Mouse (Mus musculus) embryonic facial prominence, embryonic 14.5 days (tissue): ENCODE measurements around the gene Gsk3b. TPM values are rescaled to one million over a fixed set of nuclear protein-coding genes. Genes with fewer than 3 reads are reported as not detected.
A peak's percentile ranks its signal among the peaks of the same experiment; 100 is the strongest.

Source experiments
- ATAC-seq: fragments of 200-750 bp; cut with Nextera tagmentation; 2 replicates; pipeline ENCODE4 v1.8.0; 2017; ENCODE audit warnings: low read depth, moderate number of reproducible peaks, moderate TSS enrichment
- DNase-seq: peaks from one replicate; pipeline ENCODE4 v3.0.0-alpha.2; 2015; ENCODE audit warnings: low spot score
- H3K27ac ChIP-seq: fragments of 300-500 bp; sonication (generic); replicated peaks from 2 replicates; pipeline ENCODE4 v1.5.1; 2014; ENCODE audit warnings: low read depth, mild to moderate bottlenecking, low read length, moderate library complexity
- H3K27me3 ChIP-seq: fragments of 300-500 bp; sonication (generic); replicated peaks from 2 replicates; pipeline ENCODE4 v1.6.1; 2014; ENCODE audit warnings: low read length; ENCODE audit not compliant: control insufficient read depth, insufficient read depth
- H3K36me3 ChIP-seq: fragments of 300-500 bp; sonication (generic); 2 replicates; pipeline ENCODE4 v1.6.1; 2014; ENCODE audit warnings: low read length, mixed read lengths; ENCODE audit not compliant: control insufficient read depth, insufficient read depth
- H3K4me1 ChIP-seq: fragments of 300-500 bp; sonication (generic); 2 replicates; pipeline ENCODE4 v1.6.1; 2014; ENCODE audit warnings: antibody characterized with exemption, low read length; ENCODE audit not compliant: control insufficient read depth, insufficient read depth
- H3K4me2 ChIP-seq: fragments of 300-500 bp; sonication (generic); 2 replicates; pipeline ENCODE4 v1.6.1; 2014; ENCODE audit warnings: low read depth, mild to moderate bottlenecking, low read length, moderate library complexity, mixed read lengths
- H3K4me3 ChIP-seq: fragments of 300-500 bp; sonication (generic); 2 replicates; pipeline ENCODE4 v1.5.1; 2014; ENCODE audit warnings: low read depth, mild to moderate bottlenecking, low read length
- H3K9ac ChIP-seq: fragments of 300-500 bp; sonication (generic); 2 replicates; pipeline ENCODE4 v1.6.1; 2014; ENCODE audit warnings: low read depth, mild to moderate bottlenecking, low read length, moderate library complexity, mixed read lengths
- H3K9me3 ChIP-seq: fragments of 300-500 bp; sonication (generic); 2 replicates; pipeline ENCODE4 v1.6.1; 2016; ENCODE audit warnings: low read length; ENCODE audit not compliant: control insufficient read depth
- whole genome bisulfite sequencing: fragments of 180-500 bp; shearing (Covaris S2); extraction: QIAGEN DNeasy Blood & Tissue Kit; methylation state at CpG from one replicate; pipeline ENCODE4 v1.1.7; 2014; 5-methylcytosine and 5-hydroxymethylcytosine counted together
- polyA plus RNA-seq: library from polyadenylated mRNA; unstranded; fragments of >200 nt; fragmentation: Nextera tagmentation; extraction: Ambion mirVana; gene quantifications from 2 replicates; pipeline ENCODE4 v1.2.1, GENCODE M21; 2014

Gene Gsk3b
- polyA plus RNA-seq, 1 experiment from 2014 or later: 54.2 TPM

DNA sequence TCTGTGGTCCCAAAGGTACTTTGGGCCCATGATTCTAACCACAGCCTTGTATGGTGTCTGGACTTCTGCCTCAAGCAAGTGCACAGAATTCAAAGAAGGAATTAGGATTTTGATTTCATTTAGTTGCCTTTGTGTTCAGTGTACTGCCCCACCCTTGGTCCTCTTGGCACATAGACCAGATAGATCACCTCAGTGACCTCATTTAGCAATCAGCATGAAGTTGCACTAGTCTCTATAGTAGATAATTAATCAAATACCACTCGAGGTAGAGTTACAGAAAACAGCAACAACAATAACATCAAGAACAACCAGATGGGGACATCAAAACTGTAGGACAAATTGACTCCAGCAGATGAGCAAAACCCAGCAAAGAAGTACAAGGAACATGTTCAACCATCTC, 8.6 kb upstream of the Gsk3b start:
- DNase-seq: no peak
- Histone ChIP-seq H3K36me3 (no peaks in the 10 kb centered on the region), H3K9me3 (no peaks in the 10 kb centered on the region), H3K27me3 (no peaks in the 10 kb centered on the region), H3K4me2 (no peak overlapping the region), H3K9ac (no peak overlapping the region), H3K4me1 (no peaks in the 10 kb centered on the region), H3K4me3 (no peak overlapping the region), H3K27ac (no peak overlapping the region)
- no peak for ATAC-seq
- WGBS: 54% methylated on average over 1 of the region's 1 CpGs

GRCm38 (mm10) chr16:38087231-38087630, 1.6 kb upstream of the Gsk3b start:
- peak overlapping the region; percentile 93 for H3K4me3 ChIP-seq
- 23% methylated on average over 10 of the region's 10 CpGs for WGBS
- no peaks in the 10 kb centered on the region for H3K9me3 ChIP-seq
- H3K9ac ChIP-seq: peak overlapping the region; percentile 95
- ATAC-seq (no peak), DNase-seq (peak; percentile 30)
- H3K36me3 ChIP-seq: no peaks in the 10 kb centered on the region
- peak overlapping the region; percentile 79 for H3K4me2 ChIP-seq
- peaks cover 9% of the 10 kb centered on the region; the same call in 1 of the 2 replicates for H3K4me1 ChIP-seq
- H3K27ac ChIP-seq: peak overlapping the region; percentile 100
- H3K27me3 ChIP-seq: no peaks in the 10 kb centered on the region

DNA sequence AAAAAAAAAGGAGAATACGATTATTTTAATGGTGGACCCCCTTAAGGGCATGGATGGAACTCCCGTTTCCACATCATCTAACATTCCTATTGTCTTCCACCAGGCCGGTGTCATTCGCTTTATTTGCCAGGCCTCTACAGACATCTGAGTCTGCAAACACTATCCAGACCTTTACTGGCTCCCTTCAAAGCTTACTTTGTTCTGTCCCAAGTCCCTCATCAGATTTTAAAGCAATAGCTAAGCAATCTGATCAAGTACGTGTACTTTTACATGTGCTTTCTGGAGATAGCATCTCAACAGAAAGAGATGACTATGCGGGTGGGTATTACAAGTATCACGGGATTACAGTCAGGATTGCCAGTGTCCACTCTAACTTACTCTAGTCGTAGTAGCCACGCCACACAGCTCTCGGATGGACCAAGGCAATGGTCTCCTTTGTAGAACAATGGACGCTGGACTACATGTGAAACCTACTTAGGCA, 1.1 kb upstream of the Gsk3b start:
- H3K36me3 ChIP-seq: no peaks in the 10 kb centered on the region
- ATAC-seq: no peak
- no peaks in the 10 kb centered on the region for H3K9me3 ChIP-seq
- H3K4me3 ChIP-seq: peak overlapping the region; percentile 93
- peaks cover 9% of the 10 kb centered on the region; the same call in 1 of the 2 replicates for H3K4me1 ChIP-seq
- WGBS: 3% methylated on average over 11 of the region's 11 CpGs
- H3K27ac ChIP-seq: peak overlapping the region; percentile 100
- H3K9ac ChIP-seq: peak overlapping the region; percentile 95
- peak; percentile 56 for DNase-seq
- H3K27me3 ChIP-seq: no peaks in the 10 kb centered on the region
- peak overlapping the region; percentile 79 for H3K4me2 ChIP-seq

- no peaks in the 10 kb centered on the region for H3K36me3 ChIP-seq
- ATAC-seq (peak; percentile 11), DNase-seq (peak; percentile 92)
- peak overlapping the region; percentile 95 for H3K9ac ChIP-seq
- peak overlapping the region; percentile 79 for H3K4me2 ChIP-seq
- H3K9me3 ChIP-seq: no peaks in the 10 kb centered on the region
- H3K27ac ChIP-seq: peak overlapping the region; percentile 100
- peak overlapping the region; percentile 93 for H3K4me3 ChIP-seq
- WGBS: under 1% methylated on average over 28 of the region's 40 CpGs
- no peaks in the 10 kb centered on the region for H3K27me3 ChIP-seq
- peaks cover 12% of the 10 kb centered on the region; the same call in 1 of the 2 replicates for H3K4me1 ChIP-seq
Measured at GRCm38 (mm10) chr16:38088126-38088628, 624 bp upstream of the Gsk3b start.

- ATAC-seq: peak; percentile 5
- peak overlapping the region; percentile 100 for H3K27ac ChIP-seq
- DNase-seq: peak; percentile 88
- H3K4me2 ChIP-seq: peak overlapping the region; percentile 73
- no peaks in the 10 kb centered on the region for H3K9me3 ChIP-seq
- H3K36me3 ChIP-seq: 0 out of 2 replicates have a peak, but pooled peaks cover 5% of the 10 kb centered on the region
- H3K4me1 ChIP-seq: peaks cover 21% of the 10 kb centered on the region
- H3K4me3 ChIP-seq: peak overlapping the region; percentile 93
- H3K9ac ChIP-seq: peak overlapping the region; percentile 97
- under 1% methylated on average over 36 of the region's 76 CpGs for WGBS
- H3K27me3 ChIP-seq: no peaks in the 10 kb centered on the region
Measured at GRCm38 (mm10) chr16:38089447-38090170, 808 bp downstream of the Gsk3b start.

DNA sequence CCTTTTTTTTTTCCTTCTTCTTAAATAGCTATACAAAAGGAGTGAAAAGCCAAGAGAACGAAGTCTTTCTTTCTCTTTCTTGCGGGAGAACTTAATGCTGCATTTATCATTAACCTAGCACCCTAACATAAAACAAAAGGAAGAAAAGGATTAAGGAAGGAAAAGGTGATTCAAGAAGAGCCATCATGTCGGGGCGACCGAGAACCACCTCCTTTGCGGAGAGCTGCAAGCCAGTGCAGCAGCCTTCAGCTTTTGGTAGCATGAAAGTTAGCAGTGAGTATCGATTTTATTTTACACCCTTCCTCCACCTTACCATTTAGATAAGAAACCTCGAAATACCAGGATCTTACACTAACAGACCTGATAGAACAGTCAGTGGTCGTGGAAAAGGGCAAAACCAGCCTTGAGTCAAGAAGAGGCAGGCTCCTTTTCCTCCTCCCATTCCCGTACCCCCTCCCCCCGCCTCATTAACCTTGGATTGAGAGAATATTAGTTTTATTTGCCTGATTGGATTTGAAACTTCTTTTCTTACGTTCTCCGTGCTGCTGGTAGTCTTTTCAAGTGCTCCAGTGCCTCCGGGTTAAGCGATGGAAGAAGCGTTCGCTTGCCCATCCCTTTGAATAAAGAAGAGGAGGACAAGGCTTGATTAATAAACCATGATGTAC, 1.7 kb downstream of the Gsk3b start:
- ATAC-seq: no peak
- H3K4me3 ChIP-seq: peak overlapping the region; percentile 93

DNA sequence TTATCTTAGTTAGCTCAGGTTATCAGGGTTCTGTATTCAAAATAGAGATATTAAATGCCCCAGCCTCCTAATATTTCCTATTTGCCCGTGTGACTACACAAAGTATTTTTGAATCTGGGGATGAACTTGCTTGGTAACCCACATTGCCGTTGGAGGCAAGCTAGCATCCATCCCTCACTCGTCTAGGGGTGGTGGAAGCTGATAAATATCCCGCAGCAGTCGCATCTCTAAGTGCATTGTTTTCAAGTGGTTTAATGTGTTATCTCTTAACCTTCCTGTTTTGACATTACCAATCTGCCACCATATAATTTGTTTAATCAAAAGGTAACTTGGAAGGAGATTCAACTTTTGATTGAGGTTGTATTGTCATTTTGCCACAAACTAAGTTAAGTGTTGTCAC, 2.2 kb downstream of the Gsk3b start:
- ATAC-seq: no peak
- Histone ChIP-seq H3K36me3 (0 out of 2 replicates have a peak, but pooled peaks cover 6% of the 10 kb centered on the region), H3K4me3 (peak overlapping the region; percentile 93), H3K4me1 (peaks cover 29% of the 10 kb centered on the region), H3K27me3 (no peaks in the 10 kb centered on the region), H3K9ac (peak overlapping the region; percentile 97), H3K4me2 (peak overlapping the region; percentile 73), H3K9me3 (no peaks in the 10 kb centered on the region), H3K27ac (peak overlapping the region; percentile 100; the same call in 1 of the 2 replicates)
- 0% methylated on average over 5 of the region's 5 CpGs for WGBS
- DNase-seq: no peak

More for the DNA sequence above, 1.7 kb downstream of the Gsk3b start:
- H3K9ac ChIP-seq: peak overlapping the region; percentile 97
- H3K36me3 ChIP-seq: 0 out of 2 replicates have a peak, but pooled peaks cover 6% of the 10 kb centered on the region
- peak overlapping the region; percentile 73 for H3K4me2 ChIP-seq
- H3K27ac ChIP-seq: peak overlapping the region; percentile 100
- H3K4me1 ChIP-seq: peaks cover 25% of the 10 kb centered on the region
- no peaks in the 10 kb centered on the region for H3K27me3 ChIP-seq
- WGBS: under 1% methylated on average over 17 of the region's 17 CpGs
- no peaks in the 10 kb centered on the region for H3K9me3 ChIP-seq
- no peak for DNase-seq

GRCm38 (mm10) chr16:38091706-38092105, 2.9 kb downstream of the Gsk3b start:
- peak overlapping the region; percentile 73 for H3K4me2 ChIP-seq
- ATAC-seq (no peak), DNase-seq (no peak)
- no peaks in the 10 kb centered on the region for H3K27me3 ChIP-seq
- H3K27ac ChIP-seq: no peak overlapping the region
- H3K9me3 ChIP-seq: no peaks in the 10 kb centered on the region
- H3K36me3 ChIP-seq: 0 out of 2 replicates have a peak, but pooled peaks cover 6% of the 10 kb centered on the region
- H3K9ac ChIP-seq: peak overlapping the region; percentile 97
- H3K4me3 ChIP-seq: peak overlapping the region; percentile 93
- peaks cover 26% of the 10 kb centered on the region for H3K4me1 ChIP-seq
- WGBS: 8% methylated on average over 5 of the region's 5 CpGs
